Mouse (Mus musculus) stomach, embryonic 15.5 days (tissue): Measurements from ENCODE around the gene Slc30a10. TPM values are rescaled to one million over a fixed set of nuclear protein-coding genes. Genes with fewer than 3 reads are reported as not detected.

Experiments used
- ATAC-seq: fragments of 200-750 bp; cut with Nextera tagmentation; 2 replicates; pipeline ENCODE4 v1.8.0; 2017; ENCODE audit warnings: low read depth, moderate number of reproducible peaks, moderate TSS enrichment; ENCODE audit not compliant: insufficient read depth, low FRiP score
- H3K27ac ChIP-seq: fragments of 300-500 bp; sonication (generic); 2 replicates; pipeline ENCODE4 v1.5.1; 2015; ENCODE audit warnings: mild to moderate bottlenecking, inconsistent platforms
- H3K27me3 ChIP-seq: fragments of 300-500 bp; sonication (generic); replicated peaks from 2 replicates; pipeline ENCODE4 v1.6.1; 2015; ENCODE audit warnings: inconsistent platforms
- H3K36me3 ChIP-seq: fragments of 300-500 bp; sonication (generic); 2 replicates; pipeline ENCODE4 v1.6.1; 2015; ENCODE audit warnings: inconsistent platforms
- H3K4me1 ChIP-seq: fragments of 300-500 bp; sonication (generic); 2 replicates; pipeline ENCODE4 v1.6.1; 2015; ENCODE audit warnings: inconsistent platforms
- H3K4me2 ChIP-seq: fragments of 300-500 bp; sonication (generic); 2 replicates; pipeline ENCODE4 v1.6.1; 2015; ENCODE audit warnings: mild to moderate bottlenecking, inconsistent platforms
- H3K4me3 ChIP-seq: fragments of 300-500 bp; sonication (generic); replicated peaks from 2 replicates; pipeline ENCODE4 v1.5.1; 2015; ENCODE audit warnings: inconsistent platforms
- H3K9ac ChIP-seq: fragments of 300-500 bp; sonication (generic); 2 replicates; pipeline ENCODE4 v1.6.1; 2015; ENCODE audit warnings: inconsistent platforms
- H3K9me3 ChIP-seq: fragments of 300-500 bp; sonication (generic); 2 replicates; pipeline ENCODE4 v1.6.1; 2016; ENCODE audit warnings: inconsistent platforms
- WGBS: fragments of 180-500 bp; shearing (Covaris S2); methylation state at CpG from one replicate; pipeline ENCODE4 v1.1.7; 2015; 5-methylcytosine and 5-hydroxymethylcytosine counted together
- polyA plus RNA-seq: library from polyadenylated mRNA; unstranded; fragments of >200 nt; fragmentation: Nextera tagmentation; extraction: Ambion mirVana; gene quantifications from 2 replicates; pipeline ENCODE4 v1.2.1, GENCODE M21; 2015

Slc30a10 gene
- 1.4 and 1.6 TPM in 2 replicates for polyA plus RNA-seq

DNA sequence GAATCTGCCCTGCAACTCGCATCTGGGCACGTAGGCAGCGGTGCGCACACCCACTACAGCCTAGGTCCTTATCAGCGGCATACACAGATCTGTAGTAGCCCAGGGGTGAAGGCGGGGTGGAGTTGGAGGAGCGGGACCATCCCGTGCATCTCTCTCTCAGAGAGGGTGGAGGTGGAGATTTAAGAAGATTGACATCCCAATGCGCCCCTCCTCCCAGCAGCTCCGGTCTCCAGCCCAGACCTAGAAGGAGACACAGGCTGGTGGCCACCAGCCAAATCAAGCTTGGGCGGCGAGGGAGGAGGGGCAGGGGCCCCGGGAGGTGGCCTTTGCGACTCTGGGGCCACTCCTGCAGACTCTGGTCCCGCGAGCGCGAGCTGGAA lies at the start of gene Slc30a10:
Gene Slc30a10 (plus strand): TSS at position 274 of the 380 bp plus-strand sequence.
- Histone ChIP-seq H3K27me3 (peaks cover 26% of the 10 kb centered on the region), H3K4me1 (peaks cover 13% of the 10 kb centered on the region), H3K36me3 (no peaks in the 10 kb centered on the region), H3K4me3 (peak within 1 kb of the TSS; percentile 47), H3K9ac (peak within 1 kb of the TSS; percentile 29), H3K4me2 (peak within 1 kb of the TSS; percentile 94), H3K9me3 (no peaks in the 10 kb centered on the region), H3K27ac (no peak within 1 kb of the TSS)
- 4% methylated on average over 18 of the region's 18 CpGs for WGBS
- peak; percentile 96 for ATAC-seq

DNA sequence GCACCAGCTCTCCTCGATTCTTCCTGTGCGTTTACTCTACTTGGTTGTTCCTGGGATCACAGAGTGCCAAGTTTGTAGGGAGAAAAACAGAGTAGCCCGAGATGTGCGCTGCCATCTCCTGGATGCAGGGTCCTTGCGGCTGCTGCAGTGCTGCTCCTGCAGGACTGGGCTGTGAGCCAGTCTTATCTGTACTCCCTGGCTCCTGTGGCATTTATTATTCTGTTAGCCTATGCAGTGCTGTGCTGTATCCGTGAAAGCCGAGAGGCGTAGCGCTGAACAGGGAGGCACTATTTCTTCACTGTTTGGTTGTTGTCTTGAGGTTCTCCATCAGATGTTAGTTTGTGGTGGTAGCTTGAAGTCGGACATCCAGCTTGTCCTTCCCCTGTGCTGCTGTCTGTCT lies 48.7 kb upstream of the Slc30a10 start:
- Histone ChIP-seq H3K4me3 (no peak overlapping the region), H3K9me3 (no peaks in the 10 kb centered on the region), H3K9ac (no peak overlapping the region), H3K27me3 (no peaks in the 10 kb centered on the region), H3K27ac (no peak overlapping the region), H3K36me3 (peaks cover 61% of the 10 kb centered on the region), H3K4me1 (no peaks in the 10 kb centered on the region), H3K4me2 (no peak overlapping the region)
- 92% methylated on average over 10 of the region's 10 CpGs for WGBS
- ATAC-seq, result no peak

DNA sequence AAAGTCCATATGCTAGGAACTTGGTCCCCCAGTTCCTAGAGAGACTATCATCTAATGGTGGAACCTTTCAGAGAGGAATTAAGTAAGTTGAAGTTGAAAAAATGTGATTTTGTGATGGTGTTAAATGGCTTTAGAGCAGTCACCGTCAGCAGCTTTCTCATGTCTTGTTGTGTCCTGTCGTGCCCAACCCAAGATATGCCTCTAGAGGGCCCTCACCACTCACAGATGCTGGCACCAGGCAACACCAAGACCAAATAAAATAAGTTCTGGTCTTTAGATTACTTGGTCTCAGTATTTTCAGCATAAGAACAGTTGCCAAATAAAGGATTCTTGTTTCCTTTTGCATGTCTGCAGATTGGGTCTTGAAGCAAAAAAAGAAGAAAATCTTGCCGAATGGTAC lies 44.8 kb upstream of the Slc30a10 start:
- Histone ChIP-seq H3K27ac (no peak overlapping the region), H3K36me3 (peaks cover 54% of the 10 kb centered on the region), H3K4me2 (no peak overlapping the region), H3K4me1 (no peaks in the 10 kb centered on the region), H3K9me3 (no peaks in the 10 kb centered on the region), H3K9ac (no peak overlapping the region), H3K27me3 (no peaks in the 10 kb centered on the region), H3K4me3 (no peak overlapping the region)
- no peak for ATAC-seq
- WGBS, result 78% methylated on average over 3 of the region's 3 CpGs

DNA sequence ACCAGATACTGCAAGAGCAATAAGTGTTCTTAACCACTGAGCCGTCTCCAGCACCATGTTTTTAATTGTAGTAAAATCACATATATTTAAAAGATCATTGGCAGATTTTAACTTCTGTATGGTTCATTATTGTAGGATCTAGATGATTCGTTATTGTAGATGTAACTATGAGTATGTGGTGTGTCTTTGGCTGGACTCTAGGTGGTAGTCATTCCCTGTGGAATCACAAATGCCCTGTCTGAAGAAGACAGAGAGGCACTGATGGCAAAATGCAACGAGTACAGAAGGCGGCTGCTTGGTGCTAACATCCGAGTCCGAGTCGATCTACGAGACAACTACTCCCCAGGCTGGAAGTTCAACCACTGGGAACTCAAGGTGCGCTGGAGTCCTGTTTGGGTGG lies 36.6 kb upstream of the Slc30a10 start:
- H3K36me3 ChIP-seq, result peaks cover 53% of the 10 kb centered on the region
- no peak overlapping the region for H3K4me2 ChIP-seq
- no peak overlapping the region for H3K4me3 ChIP-seq
- WGBS, result 87% methylated on average over 9 of the region's 9 CpGs
- no peak overlapping the region for H3K27ac ChIP-seq
- no peak for ATAC-seq
- no peaks in the 10 kb centered on the region for H3K27me3 ChIP-seq
- no peaks in the 10 kb centered on the region for H3K4me1 ChIP-seq
- no peaks in the 10 kb centered on the region for H3K9me3 ChIP-seq
- no peak overlapping the region for H3K9ac ChIP-seq

DNA sequence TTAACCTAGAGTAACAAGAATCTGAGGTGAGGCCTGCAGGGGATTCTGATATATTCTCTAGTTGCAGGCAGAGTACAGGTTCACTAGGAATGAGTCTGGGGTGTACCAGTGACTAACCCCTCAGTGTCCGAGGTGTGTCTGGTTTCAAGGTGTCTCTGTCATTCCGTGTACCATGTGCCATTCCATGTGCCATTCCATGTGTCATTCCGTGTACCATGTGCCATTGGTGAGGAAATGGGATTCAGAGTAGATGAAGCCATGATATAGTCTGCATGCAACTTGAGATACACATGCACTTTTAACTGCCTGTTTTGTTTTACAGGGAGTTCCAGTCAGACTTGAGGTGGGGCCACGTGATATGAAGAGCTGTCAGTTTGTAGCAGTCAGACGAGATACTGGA lies 34.8 kb upstream of the Slc30a10 start:
- no peak for ATAC-seq
- Histone ChIP-seq H3K27ac (no peak overlapping the region), H3K9ac (no peak overlapping the region), H3K9me3 (no peaks in the 10 kb centered on the region), H3K4me3 (no peak overlapping the region), H3K4me2 (no peak overlapping the region), H3K4me1 (no peaks in the 10 kb centered on the region), H3K27me3 (no peaks in the 10 kb centered on the region), H3K36me3 (peaks cover 51% of the 10 kb centered on the region)
- WGBS, result 96% methylated on average over 5 of the region's 5 CpGs

DNA sequence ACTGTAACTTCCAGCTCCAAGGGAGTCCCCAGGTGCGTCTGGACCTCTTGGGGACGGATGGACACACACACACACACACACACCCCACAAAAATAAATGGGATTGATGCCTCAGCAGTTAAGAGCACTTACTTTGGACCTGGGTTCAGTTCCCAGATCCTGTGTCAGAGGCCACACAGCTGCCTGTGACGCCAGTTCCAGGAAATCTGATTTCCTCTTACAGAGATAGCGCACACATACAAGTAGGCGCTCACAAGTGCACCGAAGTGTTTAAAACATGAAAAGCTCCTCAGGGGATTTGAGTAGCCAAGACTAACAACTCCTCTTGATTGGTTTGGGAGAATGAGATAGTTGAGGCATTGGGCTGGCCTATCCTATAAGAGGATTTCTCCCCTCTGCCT lies 33.9 kb upstream of the Slc30a10 start:
- no peaks in the 10 kb centered on the region for H3K9me3 ChIP-seq
- no peak overlapping the region for H3K27ac ChIP-seq
- H3K4me3 ChIP-seq, result no peak overlapping the region
- H3K9ac ChIP-seq, result no peak overlapping the region
- H3K36me3 ChIP-seq, result peaks cover 51% of the 10 kb centered on the region
- 91% methylated on average over 6 of the region's 6 CpGs for WGBS
- H3K4me1 ChIP-seq, result no peaks in the 10 kb centered on the region
- H3K27me3 ChIP-seq, result no peaks in the 10 kb centered on the region
- no peak overlapping the region for H3K4me2 ChIP-seq
- ATAC-seq, result no peak

DNA sequence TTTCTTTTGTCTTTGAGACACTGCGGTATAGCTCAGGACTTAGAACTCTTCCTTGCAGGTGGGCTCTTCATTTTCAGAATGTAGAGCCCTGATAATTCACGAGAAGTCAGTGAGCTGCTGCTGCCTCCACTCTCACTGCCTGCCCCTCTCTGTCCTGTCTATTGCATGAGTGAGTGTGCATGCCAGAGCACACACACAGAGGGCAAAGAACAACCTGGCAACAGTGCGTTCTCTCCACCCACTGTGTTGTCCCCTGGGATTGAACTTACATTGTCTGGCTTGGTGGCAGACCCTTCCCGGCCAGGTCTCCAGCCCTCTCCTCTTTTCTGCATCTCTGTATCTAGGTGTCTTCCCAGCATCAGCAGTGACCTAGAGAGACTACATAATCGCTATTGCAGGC lies 28.1 kb upstream of the Slc30a10 start:
- no peak for ATAC-seq
- H3K27ac ChIP-seq, result no peak overlapping the region
- no peaks in the 10 kb centered on the region for H3K9me3 ChIP-seq
- H3K36me3 ChIP-seq, result peaks cover 33% of the 10 kb centered on the region
- H3K4me2 ChIP-seq, result no peak overlapping the region
- no peaks in the 10 kb centered on the region for H3K27me3 ChIP-seq
- no peak overlapping the region for H3K9ac ChIP-seq
- WGBS, result 90% methylated on average over 5 of the region's 5 CpGs
- H3K4me3 ChIP-seq, result no peak overlapping the region
- no peaks in the 10 kb centered on the region for H3K4me1 ChIP-seq

DNA sequence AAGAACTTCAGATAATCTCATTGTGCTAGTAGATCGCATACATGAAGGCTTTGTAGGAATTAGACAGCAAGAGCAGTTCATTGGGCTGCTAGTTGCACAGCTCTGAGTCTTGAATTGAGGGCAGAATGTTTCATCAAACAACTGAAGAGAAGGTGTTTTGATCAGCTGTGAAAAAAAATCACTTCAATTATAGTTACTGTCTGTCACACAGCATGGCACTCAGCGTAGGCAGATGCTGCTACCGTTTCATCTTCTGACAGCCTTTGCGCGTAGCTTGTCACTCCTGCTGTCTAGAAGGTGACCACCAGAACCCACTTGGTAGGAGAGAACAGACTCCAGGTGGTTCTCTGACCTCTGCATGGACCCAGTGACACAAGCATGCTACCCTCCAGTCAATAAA lies 24.2 kb upstream of the Slc30a10 start:
- H3K9me3 ChIP-seq, result no peaks in the 10 kb centered on the region
- H3K4me3 ChIP-seq, result no peak overlapping the region
- H3K27me3 ChIP-seq, result no peaks in the 10 kb centered on the region
- H3K27ac ChIP-seq, result no peak overlapping the region
- no peak for ATAC-seq
- peaks cover 17% of the 10 kb centered on the region for H3K36me3 ChIP-seq
- no peak overlapping the region for H3K4me2 ChIP-seq
- no peaks in the 10 kb centered on the region for H3K4me1 ChIP-seq
- WGBS, result 90% methylated on average over 5 of the region's 5 CpGs
- H3K9ac ChIP-seq, result no peak overlapping the region

DNA sequence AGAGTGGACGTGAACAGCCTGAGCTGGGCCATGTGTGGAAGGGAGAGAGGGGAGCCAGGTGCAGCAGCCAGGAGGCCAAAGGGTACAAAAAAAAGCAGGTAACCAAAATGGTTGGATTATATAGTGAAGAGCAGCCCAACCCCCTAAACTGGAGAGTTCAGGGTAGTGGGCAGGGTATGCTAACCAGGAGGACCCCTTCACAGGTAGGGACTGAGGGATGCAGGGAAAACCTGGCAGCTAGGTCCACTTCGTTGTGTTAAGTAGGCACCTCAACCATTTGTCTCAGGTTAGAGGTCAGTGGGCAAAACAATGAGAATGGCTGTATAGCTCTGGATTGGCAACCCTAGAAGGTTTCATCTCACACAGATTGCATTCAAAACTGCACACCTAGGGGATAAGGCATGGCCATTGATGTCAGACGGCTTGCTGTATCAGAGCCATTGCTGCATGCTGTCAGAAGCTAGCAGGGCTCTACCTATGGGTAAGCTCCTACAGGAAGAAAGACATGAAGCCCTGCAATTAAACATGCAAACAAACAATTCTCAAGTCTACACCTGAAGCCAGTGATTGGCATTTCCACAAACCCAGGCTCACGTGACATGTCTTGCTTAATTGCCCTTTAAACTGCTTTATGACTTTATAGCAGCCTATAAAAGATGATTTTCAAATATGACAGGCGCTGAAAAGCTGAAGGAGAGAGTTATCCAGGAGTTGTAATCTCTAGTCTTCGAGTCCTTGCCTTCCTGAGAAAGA lies 23.2 kb upstream of the Slc30a10 start:
- Histone ChIP-seq H3K27ac (no peak overlapping the region), H3K4me1 (no peaks in the 10 kb centered on the region), H3K9ac (no peak overlapping the region), H3K27me3 (no peaks in the 10 kb centered on the region), H3K4me3 (no peak overlapping the region), H3K9me3 (no peaks in the 10 kb centered on the region), H3K36me3 (peaks cover 17% of the 10 kb centered on the region), H3K4me2 (no peak overlapping the region)
- WGBS, result 72% methylated on average over 6 of the region's 6 CpGs
- ATAC-seq, result no peak

DNA sequence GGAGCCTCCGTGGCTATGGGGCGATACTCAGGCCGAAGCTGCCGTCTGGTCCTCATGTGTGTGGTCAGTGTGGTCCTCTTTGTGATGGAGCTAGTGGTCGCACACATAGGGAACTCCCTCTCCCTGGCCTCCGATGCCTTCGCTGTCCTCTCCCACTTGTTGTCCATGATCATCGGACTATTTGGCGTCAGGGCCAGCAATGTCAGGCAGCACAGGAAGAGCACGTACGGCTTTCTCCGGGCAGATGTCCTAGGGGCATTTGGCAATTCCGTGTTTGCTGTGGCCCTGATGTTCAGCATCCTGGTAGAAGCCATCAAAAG lies 22.7 kb upstream of the Slc30a10 start:
- H3K4me2 ChIP-seq, result no peak overlapping the region
- no peak overlapping the region for H3K9ac ChIP-seq
- no peak for ATAC-seq
- H3K9me3 ChIP-seq, result no peaks in the 10 kb centered on the region
- H3K27ac ChIP-seq, result no peak overlapping the region
- 79% methylated on average over 13 of the region's 13 CpGs for WGBS
- H3K4me3 ChIP-seq, result no peak overlapping the region
- H3K36me3 ChIP-seq, result peaks cover 17% of the 10 kb centered on the region
- no peaks in the 10 kb centered on the region for H3K4me1 ChIP-seq
- no peaks in the 10 kb centered on the region for H3K27me3 ChIP-seq

DNA sequence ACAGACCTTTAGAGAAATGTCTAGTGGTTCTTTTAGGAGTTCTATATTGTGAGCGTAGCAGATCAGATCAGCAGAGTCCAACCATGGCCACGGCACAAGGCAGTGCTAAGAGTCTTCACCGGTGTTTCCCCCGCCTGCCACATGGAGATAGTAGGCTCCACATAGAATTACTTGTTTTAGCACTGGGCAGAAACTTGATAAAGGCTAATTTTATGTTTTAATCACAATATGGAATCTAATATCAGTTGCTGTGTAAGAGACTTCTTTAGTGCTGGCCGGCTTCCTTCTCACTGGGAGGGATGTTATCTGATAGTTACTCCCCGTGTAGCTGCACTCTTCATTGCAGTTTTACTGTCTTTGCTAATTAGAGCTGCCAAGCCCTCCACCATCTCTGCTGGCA lies 21.5 kb upstream of the Slc30a10 start:
- Histone ChIP-seq H3K9me3 (no peaks in the 10 kb centered on the region), H3K27ac (no peak overlapping the region), H3K27me3 (no peaks in the 10 kb centered on the region), H3K4me2 (no peak overlapping the region), H3K36me3 (peaks cover 10% of the 10 kb centered on the region; the same call in 1 of the 2 replicates), H3K4me1 (no peaks in the 10 kb centered on the region), H3K4me3 (no peak overlapping the region), H3K9ac (no peak overlapping the region)
- ATAC-seq, result no peak
- 76% methylated on average over 6 of the region's 6 CpGs for WGBS

DNA sequence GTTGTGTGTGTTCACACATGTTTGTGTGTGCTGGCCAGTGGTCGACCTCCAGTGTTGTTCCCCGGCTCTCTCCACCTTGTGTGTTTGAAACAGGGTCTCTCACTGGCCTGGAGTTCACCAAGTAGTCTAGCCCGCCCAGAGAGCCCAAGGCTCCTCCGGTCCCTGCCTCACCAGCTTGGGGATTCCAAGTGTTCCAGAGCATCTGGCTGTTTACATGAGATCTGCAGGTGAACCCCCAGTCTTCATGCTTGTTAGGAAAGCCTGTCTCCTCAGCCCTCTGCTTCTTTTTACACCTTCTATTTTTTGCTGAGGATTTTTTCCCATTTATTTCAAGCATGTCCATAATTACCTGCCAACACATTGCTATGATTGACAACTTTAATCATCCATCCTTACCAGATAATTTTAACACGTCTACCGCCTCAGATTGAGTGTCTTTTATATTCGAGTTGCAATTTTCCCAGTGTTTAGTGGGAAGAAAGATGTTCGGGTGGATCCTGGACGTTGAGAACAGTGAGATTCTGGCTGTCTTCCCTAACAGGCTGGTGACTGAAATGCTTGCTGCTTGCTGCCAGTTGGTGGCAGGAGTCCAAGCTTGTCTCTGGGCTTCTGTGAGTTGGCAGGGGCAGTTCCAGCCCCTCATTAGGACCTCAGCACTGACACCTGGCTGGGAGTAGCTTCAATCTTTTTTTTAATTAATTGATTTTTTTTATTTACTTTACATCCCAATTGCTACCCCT lies 15.6 kb upstream of the Slc30a10 start:
- Histone ChIP-seq H3K36me3 (no peaks in the 10 kb centered on the region), H3K4me1 (no peaks in the 10 kb centered on the region), H3K4me3 (no peak overlapping the region), H3K4me2 (no peak overlapping the region), H3K9ac (no peak overlapping the region), H3K9me3 (no peaks in the 10 kb centered on the region), H3K27me3 (no peaks in the 10 kb centered on the region), H3K27ac (no peak overlapping the region)
- ATAC-seq, result no peak
- 68% methylated on average over 9 of the region's 9 CpGs for WGBS
